1 mouse cellular context compared by ENCODE assay signal in genomic region chr5:121384757-121385460, GRCm38 (mm10).
A peak's percentile ranks its signal among the peaks of the same experiment; 100 is the strongest.
TF ChIP-seq lines count a peak whose summit lies in the region.

No protein-coding gene starts in this region.

TF ChIP-seq in MEL, 35 proteins besides CTCF, POLR2A, EP300 and RAD21 (continued from another document):
- TF ChIP-seq MAZ (IDR thresholded peaks at IDR 0.05; ENCODE audit: low read depth, low read length) = no peak
- peak; percentile 28; the same call in 1 of the 2 replicates for TF ChIP-seq NELFE (IDR thresholded peaks at IDR 0.05; ENCODE audit: low read depth, low read length)
- TF ChIP-seq ZC3H11A (IDR thresholded peaks at IDR 0.05; ENCODE audit: low read depth, low read length) = no peak
- TF ChIP-seq MYB (IDR thresholded peaks at IDR 0.05; ENCODE audit: low read depth, low read length) = no peak
- no peak for TF ChIP-seq MEF2A (IDR thresholded peaks at IDR 0.05; ENCODE audit: extremely low read depth, insufficient replicate concordance, low read depth, low read length, poor library complexity, severe bottlenecking)
